Mouse (Mus musculus) ES-E14 (cell line): ENCODE measurements at regions not wholly inside any gene's neighbourhood (a gene's known extent, or its start where the extent isn't known, plus 50 kb on each side); places are given as distances from the start of the nearest gene placed in this dataset.

Experiments used
- CHD2 ChIP-seq: IDR thresholded peaks from 2 replicates; pipeline ENCODE4 v1.6.1; 2014; ENCODE audit warnings: mild to moderate bottlenecking, low read depth, low read length, inconsistent platforms
- HCFC1 ChIP-seq: IDR thresholded peaks from 2 replicates; pipeline ENCODE4 v1.6.1; 2012; ENCODE audit warnings: low read length, inconsistent platforms, borderline replicate concordance; ENCODE audit not compliant: insufficient read depth
- ZC3H11A ChIP-seq: IDR thresholded peaks from 2 replicates; pipeline ENCODE4 v1.6.1; 2012; ENCODE audit warnings: low read depth, mild to moderate bottlenecking, inconsistent platforms, low read length, borderline replicate concordance

DNA sequence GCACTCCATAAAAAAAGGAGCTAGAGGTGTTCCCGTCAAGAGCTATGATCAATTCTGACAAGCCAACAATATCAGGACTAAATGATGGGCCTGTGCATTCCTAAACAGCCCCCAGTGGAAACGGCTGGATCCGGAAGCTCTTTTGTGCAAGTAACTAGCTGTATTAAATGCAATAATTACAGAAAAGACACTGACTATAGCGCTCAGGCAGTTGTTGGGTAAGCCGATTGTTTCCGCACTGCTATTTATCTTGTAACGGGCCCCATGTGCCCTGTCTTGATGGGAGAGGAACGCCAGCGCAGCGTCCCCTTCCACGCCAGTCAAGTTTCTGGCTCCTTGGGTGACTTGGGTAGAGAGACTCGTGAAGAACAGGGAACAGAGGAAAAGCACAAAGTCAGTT lies 142.4 kb upstream of the Sp8 start:
- TF ChIP-seq HCFC1 (no peak), ZC3H11A (no peak), CHD2 (no peak)
